Mouse (Mus musculus) left cerebral cortex, adult 6 months (tissue): ENCODE results near the gene Tmc3. TPM values are rescaled to one million over a fixed set of nuclear protein-coding genes. Genes with fewer than 3 reads are reported as not detected.

ENCODE experiments used
- long read RNA-seq, 2 experiments: library from polyadenylated mRNA; unstranded; transcript quantifications; one replicate each; pipeline ENCODE4 v2.0.0; 2019 to 2020
- polyA plus RNA-seq: library from polyadenylated mRNA; unstranded; fragments of <200 nt; fragmentation: Nextera tagmentation; gene quantifications from 2 replicates; pipeline ENCODE4 v1.2.3, GENCODE M21; 2021

Tmc3 gene
- 0.11 and 0.23 TPM in 2 replicates for polyA plus RNA-seq
- long read RNA-seq, experiment 1, partial matches to known transcripts, result 1 of 1 reads
- long read RNA-seq, experiment 1, other reads (novel, unspliced or antisense), result 0 of 1 reads
- long read RNA-seq, experiment 2, result 0 reads

DNA sequence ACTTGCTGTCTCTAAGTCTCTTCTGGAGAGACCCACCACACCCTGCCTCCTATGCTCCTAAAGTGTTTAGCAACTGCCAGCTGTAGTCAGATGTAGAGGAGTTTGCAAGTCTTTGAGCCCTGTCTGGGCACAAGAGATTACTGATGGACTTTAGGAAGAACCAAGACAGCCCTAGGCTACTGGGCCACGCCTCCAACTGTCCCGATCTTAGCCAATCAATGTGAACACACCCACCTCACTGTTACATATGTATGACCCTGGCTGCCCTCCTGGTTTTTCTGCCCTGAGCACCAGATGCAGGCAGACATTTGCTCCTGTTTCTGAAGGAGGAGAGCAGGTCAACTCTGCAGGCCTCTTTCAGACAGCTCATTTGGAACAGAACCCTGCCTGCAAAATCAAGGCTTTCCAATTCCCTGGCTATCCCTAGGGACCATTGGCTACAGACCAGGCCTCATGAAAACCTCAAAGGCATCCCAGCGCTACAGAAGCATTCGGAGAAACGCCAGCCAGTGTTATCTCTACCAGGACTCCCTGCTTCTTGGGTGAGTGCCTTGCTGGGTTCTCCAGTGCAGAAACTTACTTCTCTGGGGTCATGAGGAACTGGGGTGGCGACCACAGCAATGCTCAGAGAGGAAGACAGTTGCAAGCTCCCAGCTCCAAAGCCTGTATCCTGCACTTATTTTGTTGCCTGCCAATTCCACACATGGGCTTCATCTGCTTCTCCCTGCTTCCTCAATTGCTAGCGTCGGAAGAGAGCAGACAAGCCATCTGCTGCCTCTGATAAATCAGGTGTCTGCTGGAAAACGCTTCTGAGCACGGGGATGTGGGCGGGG, at the start of gene Tmc3:
Gene Tmc3 (plus strand): TSS at position 289 of the 833 bp plus-strand sequence.

DNA sequence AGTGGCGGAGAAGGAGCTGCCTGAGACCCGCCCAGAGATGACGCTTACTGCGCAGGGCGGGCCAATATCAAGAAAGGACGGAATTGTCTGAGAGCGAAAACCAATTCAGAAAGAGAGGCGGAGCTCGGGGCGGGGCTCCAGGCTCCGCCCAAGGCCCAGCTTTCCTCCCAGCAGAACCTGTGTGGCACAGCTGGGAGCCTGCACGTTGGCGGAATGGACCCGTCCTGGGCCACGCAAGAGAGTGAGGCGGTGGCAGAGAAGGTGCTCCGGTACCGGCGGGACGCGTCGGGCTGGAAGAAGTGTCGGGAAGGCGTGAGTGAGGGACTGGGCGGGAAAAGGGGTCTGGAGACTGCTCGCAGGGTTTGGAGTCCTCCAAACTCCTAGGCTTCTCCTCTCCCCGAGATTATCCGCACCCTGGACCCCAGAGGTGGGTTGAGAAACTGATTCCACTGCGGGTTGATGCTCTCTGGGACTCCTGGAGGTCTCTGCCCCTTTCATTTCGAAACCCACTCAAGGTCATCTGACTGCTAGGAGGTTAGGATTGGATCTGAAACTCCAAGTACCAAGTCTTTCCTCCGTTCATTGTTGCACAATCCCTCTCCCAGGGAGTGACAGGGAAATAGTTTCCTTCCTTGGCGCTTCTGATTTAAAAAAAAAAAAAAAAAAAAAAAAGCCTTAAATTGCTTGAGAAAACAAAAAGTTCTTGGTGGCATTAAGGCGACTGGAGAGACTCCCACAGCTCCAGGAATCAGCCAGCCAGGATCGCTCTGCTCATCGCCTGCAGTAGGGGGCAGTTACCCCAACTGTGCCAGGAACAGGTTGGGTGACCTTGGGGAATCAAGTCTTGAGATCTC, 47.3 kb downstream of the Tmc3 start, which contains the start of gene Stard5:
Gene Stard5 (plus strand): TSS at position 132 of the 854 bp plus-strand sequence.

Other genes with a start within 250 kb of the Tmc3 start
- 4.8 and 5.3 TPM in 2 replicates for gene Stard5, start 47.0 kb downstream of the Tmc3 start, polyA plus RNA-seq
- 1.2 and 1.3 TPM in 2 replicates for gene Il16, start 160.8 kb downstream of the Tmc3 start, polyA plus RNA-seq
- gene Cfap161, start 210.0 kb downstream of the Tmc3 start, polyA plus RNA-seq, result 1.3 and 1.7 TPM in 2 replicates